Mouse (Mus musculus) urinary bladder, postnatal 14 days (tissue): ENCODE measurements around the gene Arhgef12.

Experiments used
- DNase-seq: peaks from one replicate; pipeline ENCODE4 v3.0.0; 2021; ENCODE audit warnings: low spot score

Arhgef12 gene

GRCm38 (mm10) chr9:43108721-43109120 is 1.7 kb upstream of the Arhgef12 start:
- no peak for DNase-seq

- no peak for DNase-seq
Measured at GRCm38 (mm10) chr9:43108081-43108480, 1.0 kb upstream of the Arhgef12 start.

GRCm38 (mm10) chr9:43107555-43107954 is 516 bp upstream of the Arhgef12 start:
- DNase-seq, result no peak

GRCm38 (mm10) chr9:43106426-43107186 is 433 bp downstream of the Arhgef12 start:
- DNase-seq, result peak; percentile 34

GRCm38 (mm10) chr9:43105664-43106361 is 1.2 kb downstream of the Arhgef12 start:
- DNase-seq, result peak; percentile 94

- peak; percentile 35 for DNase-seq
Measured at GRCm38 (mm10) chr9:43104873-43105663, 2.0 kb downstream of the Arhgef12 start.

GRCm38 (mm10) chr9:43104526-43104872 is 2.5 kb downstream of the Arhgef12 start:
- DNase-seq, result no peak

GRCm38 (mm10) chr9:43103675-43104299 is 3.3 kb downstream of the Arhgef12 start:
- DNase-seq, result no peak

- DNase-seq, result no peak
Measured at GRCm38 (mm10) chr9:43102931-43103330, 4.1 kb downstream of the Arhgef12 start.

GRCm38 (mm10) chr9:43101936-43102595 is 5.0 kb downstream of the Arhgef12 start:
- DNase-seq, result no peak

GRCm38 (mm10) chr9:43098922-43099321 is 8.1 kb downstream of the Arhgef12 start:
- no peak for DNase-seq

GRCm38 (mm10) chr9:43097801-43098557 is 9.1 kb downstream of the Arhgef12 start:
- no peak for DNase-seq

- no peak for DNase-seq
Measured at GRCm38 (mm10) chr9:43096337-43096736, 10.7 kb downstream of the Arhgef12 start.

GRCm38 (mm10) chr9:43094828-43095227 is 12.2 kb downstream of the Arhgef12 start:
- DNase-seq, result no peak

- no peak for DNase-seq
Measured at GRCm38 (mm10) chr9:43093803-43094202, 13.2 kb downstream of the Arhgef12 start.

- no peak for DNase-seq
Measured at GRCm38 (mm10) chr9:43085686-43086285, 21.3 kb downstream of the Arhgef12 start.

- DNase-seq, result no peak
Measured at GRCm38 (mm10) chr9:43084496-43085362, 22.3 kb downstream of the Arhgef12 start.

- DNase-seq, result no peak
Measured at GRCm38 (mm10) chr9:43083441-43084055, 23.5 kb downstream of the Arhgef12 start.

GRCm38 (mm10) chr9:43078711-43079110 is 28.3 kb downstream of the Arhgef12 start:
- DNase-seq, result no peak
